Mouse (Mus musculus): ENCODE measurements around the gene Gm10488. TPM values are rescaled to one million over a fixed set of nuclear protein-coding genes. Genes with fewer than 3 reads are reported as not detected.
"Not testable (repeated sequence)": the region's sequence is repeated elsewhere in the genome, so short reads cannot be mapped to it uniquely, and the experiment has no call there.

The Gm10488 gene
- polyA plus RNA-seq (2012; fragmentation: generic; extraction: Trizol), result not detected
- long read RNA-seq, experiment 1, result 0 reads
- long read RNA-seq, experiment 2, result 0 reads

GRCm38 (mm10) chrX:29976014-29976413, at the start of gene Gm10488:
Gene Gm10488 (plus strand): TSS chrX:29976314.
- H3K36me3 ChIP-seq (ENCODE audit: control insufficient read depth, insufficient read depth); H3K79me3 ChIP-seq (ENCODE audit: low read depth); H3K27me3 ChIP-seq (ENCODE audit: control insufficient read depth, insufficient read depth, insufficient read length); H3K79me2 ChIP-seq (ENCODE audit: control insufficient read depth, insufficient read depth); H3ac ChIP-seq (ENCODE audit: control insufficient read depth, insufficient read length, low read depth); H3K4me3 ChIP-seq (ENCODE audit: insufficient read depth, poor library complexity, severe bottlenecking): not testable (repeated sequence)

Small RNA genes lying within 50 kb of the gene (microRNA-seq; reads per million reads assigned to microRNA genes)
- gene Gm44298 (ENCODE audit: borderline microRNAs expressed), result not detected
